Mouse (Mus musculus) ES-E14 (cell line): ENCODE measurements around the gene Ccm2.

Source experiments
- CHD2 ChIP-seq: IDR thresholded peaks from 2 replicates; pipeline ENCODE4 v1.6.1; 2014; ENCODE audit warnings: mild to moderate bottlenecking, low read depth, low read length, inconsistent platforms
- HCFC1 ChIP-seq: IDR thresholded peaks from 2 replicates; pipeline ENCODE4 v1.6.1; 2012; ENCODE audit warnings: low read length, inconsistent platforms, borderline replicate concordance; ENCODE audit not compliant: insufficient read depth
- MAFK ChIP-seq: IDR thresholded peaks from 2 replicates; pipeline ENCODE4 v1.6.1; 2014; ENCODE audit warnings: mild to moderate bottlenecking, low read depth, low read length, inconsistent platforms; ENCODE audit not compliant: insufficient read depth
- ZC3H11A ChIP-seq: IDR thresholded peaks from 2 replicates; pipeline ENCODE4 v1.6.1; 2012; ENCODE audit warnings: low read depth, mild to moderate bottlenecking, inconsistent platforms, low read length, borderline replicate concordance
- ZNF384 ChIP-seq: IDR thresholded peaks from 2 replicates; pipeline ENCODE4 v1.6.1; 2012; ENCODE audit warnings: low read depth, low read length, inconsistent platforms

- TF ChIP-seq ZNF384 (no peak), CHD2 (no peak), MAFK (no peak), HCFC1 (no peak), ZC3H11A (no peak)
These were observed 56.0 kb downstream of the Ccm2 start for GRCm38 (mm10) chr11:6602662-6603061.
